Mouse (Mus musculus) midbrain, embryonic 12.5 days (tissue): ENCODE measurements at regions not wholly inside any gene's neighbourhood (a gene's known extent, or its start where the extent isn't known, plus 50 kb on each side); places are given as distances from the start of the nearest gene placed in this dataset.

Experiments used
- ATAC-seq: fragments of 200-750 bp; cut with Nextera tagmentation; 2 replicates; pipeline ENCODE4 v1.8.0; 2017; ENCODE audit warnings: low read depth, moderate TSS enrichment, moderate library complexity; ENCODE audit not compliant: low FRiP score
- H3K27ac ChIP-seq: fragments of 300-500 bp; sonication (generic); replicated peaks from 2 replicates; pipeline ENCODE4 v1.5.1; 2016; ENCODE audit warnings: mild to moderate bottlenecking
- H3K27me3 ChIP-seq: fragments of 300-500 bp; sonication (generic); 2 replicates; pipeline ENCODE4 v1.6.1; 2016; ENCODE audit warnings: mild to moderate bottlenecking
- H3K36me3 ChIP-seq: fragments of 300-500 bp; sonication (generic); 2 replicates; pipeline ENCODE4 v1.6.1; 2016
- H3K4me1 ChIP-seq: fragments of 300-500 bp; sonication (generic); 2 replicates; pipeline ENCODE4 v1.6.1; 2016
- H3K4me2 ChIP-seq: fragments of 300-500 bp; sonication (generic); replicated peaks from 2 replicates; pipeline ENCODE4 v1.6.1; 2016; ENCODE audit warnings: mild to moderate bottlenecking, moderate library complexity
- H3K4me3 ChIP-seq: fragments of 300-500 bp; sonication (generic); 2 replicates; pipeline ENCODE4 v1.5.1; 2016; ENCODE audit warnings: mild to moderate bottlenecking
- H3K9ac ChIP-seq: fragments of 300-500 bp; sonication (generic); replicated peaks from 2 replicates; pipeline ENCODE4 v1.6.1; 2016; ENCODE audit warnings: mild to moderate bottlenecking, moderate library complexity
- H3K9me3 ChIP-seq: fragments of 300-500 bp; sonication (generic); 2 replicates; pipeline ENCODE4 v1.6.1; 2016; ENCODE audit warnings: mild to moderate bottlenecking
- WGBS: fragments of 180-500 bp; shearing (Covaris S2); methylation state at CpG from one replicate; pipeline ENCODE4 v1.1.7; 2016; 5-methylcytosine and 5-hydroxymethylcytosine counted together

- Histone ChIP-seq H3K4me3 (no peak overlapping the region), H3K27me3 (no peaks in the 10 kb centered on the region), H3K4me1 (peaks cover 13% of the 10 kb centered on the region), H3K9me3 (no peaks in the 10 kb centered on the region), H3K27ac (no peak overlapping the region), H3K36me3 (no peaks in the 10 kb centered on the region), H3K4me2 (no peak overlapping the region), H3K9ac (no peak overlapping the region)
- ATAC-seq, result no peak
- WGBS, result 85% methylated on average over 4 of the region's 4 CpGs
Observed at GRCm38 (mm10) chr1:137698876-137699275, 476.6 kb downstream of the Ptprc start.

GRCm38 (mm10) chr1:137697289-137697688 lies 478.2 kb downstream of the Ptprc start:
- Histone ChIP-seq H3K27me3 (no peaks in the 10 kb centered on the region), H3K4me3 (no peak overlapping the region), H3K4me2 (peak overlapping the region; percentile 21), H3K9ac (no peak overlapping the region), H3K9me3 (no peaks in the 10 kb centered on the region), H3K4me1 (peaks cover 13% of the 10 kb centered on the region), H3K36me3 (no peaks in the 10 kb centered on the region), H3K27ac (peak overlapping the region; percentile 71)
- 0 out of 2 replicates have a peak, but pooled peaks have one; percentile 50 for ATAC-seq
- 41% methylated on average over 5 of the region's 5 CpGs for WGBS

GRCm38 (mm10) chr1:137696796-137697195 lies 478.7 kb downstream of the Ptprc start:
- ATAC-seq, result 0 out of 2 replicates have a peak, but pooled peaks have one; percentile 57
- WGBS, result 32% methylated on average over 3 of the region's 3 CpGs
- Histone ChIP-seq H3K4me1 (peaks cover 13% of the 10 kb centered on the region), H3K9me3 (no peaks in the 10 kb centered on the region), H3K36me3 (no peaks in the 10 kb centered on the region), H3K4me3 (no peak overlapping the region), H3K4me2 (peak overlapping the region; percentile 21), H3K9ac (no peak overlapping the region), H3K27me3 (no peaks in the 10 kb centered on the region), H3K27ac (peak overlapping the region; percentile 71)

- H3K4me3 ChIP-seq, result no peak overlapping the region
- no peak overlapping the region for H3K4me2 ChIP-seq
- H3K36me3 ChIP-seq, result no peaks in the 10 kb centered on the region
- no peaks in the 10 kb centered on the region for H3K27me3 ChIP-seq
- H3K9ac ChIP-seq, result no peak overlapping the region
- ATAC-seq, result peak; percentile 20; the same call in 1 of the 2 replicates
- no peaks in the 10 kb centered on the region for H3K9me3 ChIP-seq
- H3K27ac ChIP-seq, result no peak overlapping the region
- peaks cover 13% of the 10 kb centered on the region for H3K4me1 ChIP-seq
- WGBS, result 52% methylated on average over 3 of the region's 3 CpGs
Observed at GRCm38 (mm10) chr1:137695751-137696150, 479.8 kb downstream of the Ptprc start.

GRCm38 (mm10) chr1:137692525-137692924 lies 483.0 kb downstream of the Ptprc start:
- Histone ChIP-seq H3K36me3 (no peaks in the 10 kb centered on the region), H3K9ac (no peak overlapping the region), H3K4me2 (no peak overlapping the region), H3K27ac (no peak overlapping the region), H3K27me3 (no peaks in the 10 kb centered on the region), H3K4me1 (peaks cover 13% of the 10 kb centered on the region), H3K9me3 (no peaks in the 10 kb centered on the region), H3K4me3 (no peak overlapping the region)
- WGBS, result 78% methylated on average over 2 of the region's 2 CpGs
- no peak for ATAC-seq

GRCm38 (mm10) chr1:137690860-137691595 lies 484.5 kb downstream of the Ptprc start:
- Histone ChIP-seq H3K27ac (no peak overlapping the region), H3K27me3 (no peaks in the 10 kb centered on the region), H3K4me1 (peaks cover 3% of the 10 kb centered on the region; the same call in 1 of the 2 replicates), H3K9me3 (no peaks in the 10 kb centered on the region), H3K36me3 (no peaks in the 10 kb centered on the region), H3K4me3 (no peak overlapping the region), H3K4me2 (no peak overlapping the region), H3K9ac (no peak overlapping the region)
- WGBS, result 87% methylated on average over 9 of the region's 9 CpGs
- ATAC-seq, result no peak

- H3K4me2 ChIP-seq, result no peak overlapping the region
Observed at GRCm38 (mm10) chr1:137670650-137671049, 504.9 kb downstream of the Ptprc start.

GRCm38 (mm10) chr1:137669849-137670248 lies 505.7 kb downstream of the Ptprc start:
- Histone ChIP-seq H3K4me1 (no peaks in the 10 kb centered on the region), H3K4me2 (no peak overlapping the region), H3K9ac (no peak overlapping the region), H3K27ac (no peak overlapping the region), H3K36me3 (no peaks in the 10 kb centered on the region), H3K4me3 (no peak overlapping the region), H3K9me3 (no peaks in the 10 kb centered on the region), H3K27me3 (no peaks in the 10 kb centered on the region)
- ATAC-seq, result no peak
- WGBS, result 84% methylated on average over 3 of the region's 3 CpGs

More at GRCm38 (mm10) chr1:137670650-137671049, 504.9 kb downstream of the Ptprc start:
- Histone ChIP-seq H3K4me1 (no peaks in the 10 kb centered on the region), H3K36me3 (no peaks in the 10 kb centered on the region), H3K9ac (no peak overlapping the region), H3K4me3 (no peak overlapping the region), H3K27ac (no peak overlapping the region), H3K27me3 (no peaks in the 10 kb centered on the region), H3K9me3 (no peaks in the 10 kb centered on the region)
- 88% methylated on average over 5 of the region's 5 CpGs for WGBS
- ATAC-seq, result no peak

- no peaks in the 10 kb centered on the region for H3K27me3 ChIP-seq
- 92% methylated on average over 1 of the region's 1 CpGs for WGBS
- H3K36me3 ChIP-seq, result no peaks in the 10 kb centered on the region
- no peak overlapping the region for H3K9ac ChIP-seq
- peaks cover 17% of the 10 kb centered on the region for H3K4me1 ChIP-seq
- H3K27ac ChIP-seq, result no peak overlapping the region
- no peak overlapping the region for H3K4me2 ChIP-seq
- H3K9me3 ChIP-seq, result no peaks in the 10 kb centered on the region
- ATAC-seq, result no peak
- no peak overlapping the region for H3K4me3 ChIP-seq
Observed at GRCm38 (mm10) chr1:137658141-137658540, 517.4 kb downstream of the Ptprc start.

- WGBS, result 4% methylated on average over 6 of the region's 6 CpGs
- H3K36me3 ChIP-seq, result no peaks in the 10 kb centered on the region
- H3K4me3 ChIP-seq, result no peak overlapping the region
- H3K4me2 ChIP-seq, result peak overlapping the region; percentile 38
- H3K4me1 ChIP-seq, result peaks cover 17% of the 10 kb centered on the region
- H3K9me3 ChIP-seq, result no peaks in the 10 kb centered on the region
- ATAC-seq, result peak; percentile 96
- no peak overlapping the region for H3K9ac ChIP-seq
- no peaks in the 10 kb centered on the region for H3K27me3 ChIP-seq
- peak overlapping the region; percentile 78 for H3K27ac ChIP-seq
Observed at GRCm38 (mm10) chr1:137656900-137657458, 518.5 kb downstream of the Ptprc start.

GRCm38 (mm10) chr1:137654171-137654570 lies 521.3 kb downstream of the Ptprc start:
- Histone ChIP-seq H3K36me3 (no peaks in the 10 kb centered on the region), H3K9me3 (no peaks in the 10 kb centered on the region), H3K4me1 (peaks cover 17% of the 10 kb centered on the region), H3K4me3 (no peak overlapping the region), H3K27me3 (no peaks in the 10 kb centered on the region), H3K9ac (no peak overlapping the region), H3K27ac (no peak overlapping the region), H3K4me2 (no peak overlapping the region)
- WGBS, result 51% methylated on average over 4 of the region's 4 CpGs
- ATAC-seq, result no peak

- Histone ChIP-seq H3K9ac (no peak overlapping the region), H3K36me3 (no peaks in the 10 kb centered on the region), H3K4me2 (no peak overlapping the region), H3K4me3 (no peak overlapping the region), H3K27me3 (no peaks in the 10 kb centered on the region), H3K27ac (no peak overlapping the region), H3K4me1 (peaks cover 17% of the 10 kb centered on the region), H3K9me3 (no peaks in the 10 kb centered on the region)
- ATAC-seq, result no peak
- 84% methylated on average over 5 of the region's 5 CpGs for WGBS
Observed at GRCm38 (mm10) chr1:137653495-137653894, 522.0 kb downstream of the Ptprc start.
